Mouse (Mus musculus) thymus, adult 2 months (tissue): ENCODE measurements around the gene Clta. TPM values are rescaled to one million over a fixed set of nuclear protein-coding genes. Genes with fewer than 3 reads are reported as not detected.
A peak's percentile ranks its signal among the peaks of the same experiment; 100 is the strongest.

ENCODE experiments used
- DNase-seq: peaks from one replicate; pipeline ENCODE4 v3.0.0; 2021
- H3K27ac ChIP-seq: fragments of 200-500 bp; 2 replicates; pipeline ENCODE4 v1.5.1; 2012; ENCODE audit warnings: low read length, control low read depth; ENCODE audit not compliant: control insufficient read depth, insufficient read depth
- H3K27me3 ChIP-seq: fragments of 200-500 bp; 2 replicates; pipeline ENCODE4 v1.6.1; 2012; ENCODE audit warnings: mild to moderate bottlenecking, low read length, moderate library complexity, mixed read lengths; ENCODE audit not compliant: control insufficient read depth, insufficient read depth
- H3K36me3 ChIP-seq: fragments of 200-500 bp; 2 replicates; pipeline ENCODE4 v1.6.1; 2012; ENCODE audit warnings: mild to moderate bottlenecking, low read length, moderate library complexity; ENCODE audit not compliant: control insufficient read depth, insufficient read depth
- H3K4me1 ChIP-seq: fragments of 200-500 bp; replicated peaks from 2 replicates; pipeline ENCODE4 v1.6.1; 2012; ENCODE audit warnings: low read length; ENCODE audit not compliant: control insufficient read depth, insufficient read depth
- H3K4me3 ChIP-seq: fragments of 200-500 bp; 2 replicates; pipeline ENCODE4 v1.5.1; 2012; ENCODE audit warnings: mild to moderate bottlenecking, low read length, control low read depth, moderate library complexity; ENCODE audit not compliant: control insufficient read depth, insufficient read depth
- CTCF ChIP-seq: fragments of 200-500 bp; IDR thresholded peaks from 2 replicates; pipeline ENCODE4 v1.5.1; 2012; ENCODE audit warnings: mild to moderate bottlenecking, control low read depth, low read length, moderate library complexity, borderline replicate concordance; ENCODE audit not compliant: control insufficient read depth, poor library complexity, insufficient read depth; ENCODE audit errors: extremely low read depth
- POLR2A ChIP-seq: fragments of 200-500 bp; IDR thresholded peaks from 2 replicates; pipeline ENCODE4 v1.6.1; 2012; ENCODE audit warnings: mild to moderate bottlenecking, low read length, control low read depth, moderate library complexity; ENCODE audit not compliant: control insufficient read depth, poor library complexity, insufficient read depth; ENCODE audit errors: extremely low read depth
- WGBS: fragments of 180-500 bp; shearing (Covaris S2); methylation state at CpG from one replicate; pipeline ENCODE4 v1.1.7; 2018; 5-methylcytosine and 5-hydroxymethylcytosine counted together
- polyA plus RNA-seq: library from polyadenylated mRNA; depleted of rRNA; stranded (reverse); fragments of >200 nt; gene quantifications from 2 replicates; pipeline ENCODE4 v1.2.3, GENCODE M21; 2012

Gene Clta
- polyA plus RNA-seq, 1 experiment, result 184 TPM

DNA sequence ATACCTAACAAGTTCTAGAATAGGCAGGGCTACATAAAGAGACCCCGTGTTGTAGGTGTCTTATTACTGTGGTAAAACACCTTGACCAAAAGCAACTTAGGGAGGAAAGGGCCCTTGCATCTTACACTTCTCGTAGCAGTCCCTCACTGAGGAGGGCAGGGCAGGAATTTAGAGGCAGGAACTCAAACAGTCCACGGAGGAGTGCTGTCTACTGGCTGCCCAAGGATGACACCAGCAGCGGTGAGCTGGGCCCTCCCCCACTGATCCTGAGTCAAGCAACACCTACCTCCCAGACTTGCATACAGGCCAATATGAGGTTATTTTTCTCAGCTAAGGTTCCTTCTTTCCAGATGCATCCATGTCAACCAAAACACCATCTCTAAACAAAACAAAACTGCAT, 24.0 kb upstream of the Clta start:
- Histone ChIP-seq H3K27ac (no peak overlapping the region), H3K4me3 (no peak overlapping the region), H3K4me1 (peaks cover 3% of the 10 kb centered on the region), H3K27me3 (no peaks in the 10 kb centered on the region), H3K36me3 (no peaks in the 10 kb centered on the region)
- WGBS, result 90% methylated on average over 4 of the region's 4 CpGs
- DNase-seq, result no peak
- no peak for TF ChIP-seq CTCF
- no peak for TF ChIP-seq POLR2A

DNA sequence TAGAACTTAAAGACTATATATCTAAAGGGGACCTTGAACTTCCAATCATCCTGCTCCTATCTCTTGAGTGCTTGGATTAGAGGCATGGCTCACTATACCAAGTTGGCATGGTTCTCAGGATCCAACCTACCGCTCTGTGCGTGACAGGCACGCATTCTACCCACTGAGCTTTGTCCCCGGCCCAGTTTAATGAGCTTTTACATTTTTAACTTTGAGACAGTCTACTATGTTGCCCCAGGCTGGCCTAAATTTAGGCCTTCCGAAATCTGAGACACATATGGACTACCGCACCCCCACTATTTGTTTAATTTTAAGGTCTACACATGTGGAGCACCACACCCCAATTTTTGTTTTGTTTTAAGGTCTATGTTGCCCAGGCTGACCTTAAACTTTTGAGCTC, 23.4 kb upstream of the Clta start:
- no peak for DNase-seq
- no peak overlapping the region for H3K27ac ChIP-seq
- no peak for TF ChIP-seq CTCF
- TF ChIP-seq POLR2A, result no peak
- H3K27me3 ChIP-seq, result no peaks in the 10 kb centered on the region
- H3K4me1 ChIP-seq, result peaks cover 3% of the 10 kb centered on the region
- WGBS, result 96% methylated on average over 6 of the region's 6 CpGs
- H3K4me3 ChIP-seq, result no peak overlapping the region
- no peaks in the 10 kb centered on the region for H3K36me3 ChIP-seq

GRCm38 (mm10) chr4:43981251-43981650, 23.0 kb upstream of the Clta start:
- TF ChIP-seq CTCF (no peak), POLR2A (no peak)
- H3K27me3 ChIP-seq, result no peaks in the 10 kb centered on the region
- no peak overlapping the region for H3K27ac ChIP-seq
- H3K36me3 ChIP-seq, result no peaks in the 10 kb centered on the region
- no peak for DNase-seq
- 83% methylated on average over 7 of the region's 7 CpGs for WGBS
- peaks cover 3% of the 10 kb centered on the region for H3K4me1 ChIP-seq
- no peak overlapping the region for H3K4me3 ChIP-seq

DNA sequence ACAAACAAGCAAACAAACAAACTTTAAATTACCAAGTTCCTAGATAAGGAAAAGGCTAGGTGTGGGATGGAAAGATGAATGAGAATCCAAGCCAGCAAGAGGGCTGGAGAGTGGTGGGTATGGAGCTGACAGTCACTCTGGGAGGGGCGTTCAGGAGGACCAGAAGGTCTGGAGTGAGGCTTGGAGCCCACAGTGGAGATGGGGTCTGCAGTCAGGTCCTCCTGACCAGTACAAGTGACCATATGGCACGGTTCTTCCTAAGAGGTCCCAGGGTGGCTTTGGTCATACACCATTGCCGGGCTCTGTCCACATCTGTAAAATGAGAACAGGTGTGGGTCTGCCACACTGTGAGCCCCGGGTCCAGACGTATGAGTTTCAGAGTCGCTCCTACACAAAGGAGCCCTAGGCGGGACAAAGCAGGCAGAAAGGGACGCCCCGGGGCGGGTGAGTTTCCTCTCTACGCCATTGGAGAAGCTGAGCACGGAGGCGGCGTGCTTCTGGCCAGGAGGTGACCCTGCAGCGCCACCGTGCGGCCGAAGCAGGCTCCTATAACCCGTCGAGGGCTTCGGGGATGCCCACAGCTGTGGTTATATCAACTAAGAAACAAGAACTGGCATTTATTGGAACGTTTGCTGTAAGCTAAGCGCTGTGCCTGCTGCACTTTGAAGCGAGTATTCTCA, 22.1 kb upstream of the Clta start:
- TF ChIP-seq CTCF, result peak; percentile 97
- no peak for TF ChIP-seq POLR2A
- peaks cover 3% of the 10 kb centered on the region for H3K4me1 ChIP-seq
- no peak overlapping the region for H3K27ac ChIP-seq
- no peaks in the 10 kb centered on the region for H3K27me3 ChIP-seq
- peak overlapping the region; percentile 20 for H3K4me3 ChIP-seq
- WGBS, result 2% methylated on average over 24 of the region's 24 CpGs
- peak; percentile 95 for DNase-seq
- no peaks in the 10 kb centered on the region for H3K36me3 ChIP-seq

- TF ChIP-seq CTCF (no peak), POLR2A (no peak)
- no peak for DNase-seq
- 95% methylated on average over 11 of the region's 11 CpGs for WGBS
- Histone ChIP-seq H3K27me3 (no peaks in the 10 kb centered on the region), H3K4me3 (no peak within 1 kb of the TSS), H3K27ac (no peak within 1 kb of the TSS), H3K4me1 (peaks cover 3% of the 10 kb centered on the region), H3K36me3 (no peaks in the 10 kb centered on the region)
These were observed 21.1 kb upstream of the Clta start, which contains the start of gene Ccin for GRCm38 (mm10) chr4:43983181-43983580. Gene Ccin, plus strand, starts transcription at chr4:43983483.

DNA sequence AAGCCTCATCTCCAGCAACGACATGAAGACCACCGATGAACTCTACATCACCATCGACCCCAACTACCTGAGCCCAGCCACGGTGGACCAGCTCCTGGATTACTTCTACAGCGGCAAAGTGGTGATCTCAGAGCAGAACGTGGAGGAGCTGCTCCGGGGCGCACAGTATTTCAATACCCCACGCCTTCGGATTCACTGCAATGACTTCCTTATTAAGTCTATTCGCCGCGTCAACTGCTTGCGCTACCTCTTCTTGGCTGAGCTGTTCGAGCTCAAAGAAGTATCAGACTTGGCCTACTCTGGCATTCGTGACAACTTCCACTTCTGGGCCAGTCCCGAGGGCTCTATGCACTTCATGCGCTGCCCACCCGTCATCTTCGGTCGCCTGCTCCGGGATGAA, 20.5 kb upstream of the Clta start:
- no peak overlapping the region for H3K27ac ChIP-seq
- H3K4me1 ChIP-seq, result peaks cover 3% of the 10 kb centered on the region
- 97% methylated on average over 22 of the region's 22 CpGs for WGBS

More for the DNA sequence above, 20.5 kb upstream of the Clta start:
- no peak for DNase-seq
- Histone ChIP-seq H3K36me3 (no peaks in the 10 kb centered on the region), H3K4me3 (no peak overlapping the region), H3K27me3 (no peaks in the 10 kb centered on the region)
- TF ChIP-seq CTCF (no peak), POLR2A (no peak)
